Comparison of ENCODE assay signal across 8 mouse cellular contexts in the genomic region with DNA sequence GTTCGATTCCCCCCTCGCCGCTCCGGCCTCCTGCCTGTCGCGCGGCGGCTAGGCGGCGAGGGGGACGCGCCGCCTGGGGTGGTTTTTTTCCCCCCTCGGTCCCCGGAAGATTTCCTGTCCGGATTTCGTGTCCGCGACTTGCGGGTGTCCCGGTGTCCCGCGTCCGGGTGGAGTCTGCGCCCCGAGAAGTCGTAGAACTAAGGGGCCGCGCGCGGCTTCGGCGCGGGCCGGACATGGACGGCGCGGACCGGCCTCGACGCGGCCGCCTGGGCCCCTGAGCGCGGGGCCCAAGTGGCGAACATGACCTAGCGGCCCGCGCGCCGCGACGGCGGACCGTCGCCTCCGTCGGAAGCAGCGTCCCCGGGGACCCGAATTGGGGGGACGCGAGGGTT. TPM values are rescaled to one million over a fixed set of nuclear protein-coding genes. Genes with fewer than 3 reads are reported as not detected.
DNase-seq lines count a peak whose midpoint lies in the region; ATAC-seq and TF ChIP-seq lines count a peak whose summit lies in the region.

No protein-coding gene starts in this region.

- H3K9ac ChIP-seq in lung, embryonic 14.5 days = peak overlapping the region; percentile 91
- peak overlapping the region; percentile 85 for H3K9ac ChIP-seq in embryonic facial prominence, embryonic 15.5 days
- peak overlapping the region; percentile 91 for H3K9ac ChIP-seq in neural tube, embryonic 13.5 days

- no peak for DNase-seq in lung, embryonic 14.5 days
- DNase-seq in lung, postnatal 36 days = no peak
- DNase-seq in limb, embryonic 10.5 days (ENCODE audit: low spot score) = no peak
- no peak for DNase-seq in adrenal gland, postnatal 36 days
- no peak for DNase-seq in kidney, postnatal 4 days
- DNase-seq in yolk sac, embryonic 10.5 days (ENCODE audit: low spot score) = no peak

- peaks cover 33% of the 10 kb centered on the region for H3K36me3 ChIP-seq in lung, embryonic 14.5 days (ENCODE audit: insufficient read depth)
- peaks cover 24% of the 10 kb centered on the region for H3K36me3 ChIP-seq in embryonic facial prominence, embryonic 15.5 days
- H3K36me3 ChIP-seq in limb, embryonic 10.5 days = peaks cover 40% of the 10 kb centered on the region
- peaks cover 11% of the 10 kb centered on the region for H3K36me3 ChIP-seq in neural tube, embryonic 13.5 days

- H3K4me3 ChIP-seq in lung, embryonic 14.5 days (ENCODE audit: low read depth, low read length) = peak overlapping the region; percentile 97
- H3K4me3 ChIP-seq in embryonic facial prominence, embryonic 15.5 days (replicated peaks) = peak overlapping the region; percentile 94
- H3K4me3 ChIP-seq in limb, embryonic 10.5 days = peak overlapping the region; percentile 94
- H3K4me3 ChIP-seq in neural tube, embryonic 13.5 days = peak overlapping the region; percentile 69

- peak overlapping the region; percentile 84 for H3K27ac ChIP-seq in lung, embryonic 14.5 days (ENCODE audit: low read depth)
- peak overlapping the region; percentile 87 for H3K27ac ChIP-seq in embryonic facial prominence, embryonic 15.5 days (replicated peaks)
- H3K27ac ChIP-seq in limb, embryonic 10.5 days = peak overlapping the region; percentile 93
- H3K27ac ChIP-seq in neural tube, embryonic 13.5 days (replicated peaks) = peak overlapping the region; percentile 83

- no peak for TF ChIP-seq CTCF in lung, embryonic 14.5 days (IDR thresholded peaks at IDR 0.05; ENCODE audit: low read depth)

- peaks cover 19% of the 10 kb centered on the region for H3K4me1 ChIP-seq in lung, embryonic 14.5 days (ENCODE audit: insufficient read depth)
- H3K4me1 ChIP-seq in embryonic facial prominence, embryonic 15.5 days = peaks cover 49% of the 10 kb centered on the region
- peaks cover 44% of the 10 kb centered on the region for H3K4me1 ChIP-seq in limb, embryonic 10.5 days
- peaks cover 54% of the 10 kb centered on the region for H3K4me1 ChIP-seq in neural tube, embryonic 13.5 days (replicated peaks)

- H3K27me3 ChIP-seq in lung, embryonic 14.5 days (ENCODE audit: insufficient read depth, low read length) = no peaks in the 10 kb centered on the region
- no peaks in the 10 kb centered on the region for H3K27me3 ChIP-seq in embryonic facial prominence, embryonic 15.5 days
- H3K27me3 ChIP-seq in limb, embryonic 10.5 days (ENCODE audit: low read depth, poor library complexity, severe bottlenecking) = no peaks in the 10 kb centered on the region
- no peaks in the 10 kb centered on the region for H3K27me3 ChIP-seq in neural tube, embryonic 13.5 days

- H3K4me2 ChIP-seq in lung, embryonic 14.5 days = peak overlapping the region; percentile 91
- peak overlapping the region; percentile 91 for H3K4me2 ChIP-seq in embryonic facial prominence, embryonic 15.5 days (replicated peaks)
- peak overlapping the region; percentile 91 for H3K4me2 ChIP-seq in neural tube, embryonic 13.5 days

- no peak for ATAC-seq in lung, embryonic 14.5 days (ENCODE audit: insufficient read depth)
- no peak for ATAC-seq in embryonic facial prominence, embryonic 15.5 days (ENCODE audit: insufficient number of reproducible peaks, low FRiP score, low TSS enrichment, low read depth)
- ATAC-seq in neural tube, embryonic 13.5 days (ENCODE audit: low read depth) = no peak

- H3K9me3 ChIP-seq in lung, embryonic 14.5 days (ENCODE audit: low read depth, low read length) = no peaks in the 10 kb centered on the region
- H3K9me3 ChIP-seq in embryonic facial prominence, embryonic 15.5 days (replicated peaks) = no peaks in the 10 kb centered on the region
- H3K9me3 ChIP-seq in limb, embryonic 10.5 days (replicated peaks) = no peaks in the 10 kb centered on the region
- H3K9me3 ChIP-seq in neural tube, embryonic 13.5 days = no peaks in the 10 kb centered on the region

- WGBS in lung, embryonic 14.5 days = under 1% methylated on average over 63 of the region's 63 CpGs
- under 1% methylated on average over 63 of the region's 63 CpGs for WGBS in embryonic facial prominence, embryonic 15.5 days
- under 1% methylated on average over 63 of the region's 63 CpGs for WGBS in limb, embryonic 10.5 days
- WGBS in neural tube, embryonic 13.5 days = under 1% methylated on average over 63 of the region's 63 CpGs

RNA-seq across cellular contexts. Expression of gene Stk11, which starts 0.3 kb away (rescaled TPM):
- polyA plus RNA-seq in lung, embryonic 14.5 days (2014; fragmentation: Nextera tagmentation; extraction: Ambion mirVana) = 28.7 and 29.7 TPM in 2 replicates
- polyA plus RNA-seq in embryonic facial prominence, embryonic 15.5 days (2015; fragmentation: Nextera tagmentation; extraction: Ambion mirVana) = 21.3 and 27.3 TPM in 2 replicates
- 16.1 and 17.0 TPM in 2 replicates for polyA plus RNA-seq in limb, embryonic 10.5 days (2016; fragmentation: Nextera tagmentation; extraction: Ambion mirVana)
- polyA plus RNA-seq in neural tube, embryonic 13.5 days (2015; fragmentation: Nextera tagmentation; extraction: Ambion mirVana) = 13.3 and 16.8 TPM in 2 replicates
- 100 to 1,000 TPM; 146 to 149 TPM for total RNA-seq in adrenal gland, postnatal 36 days (2021)

RNA-seq across cellular contexts. Expression of gene Sbno2, which starts 10.6 kb away (rescaled TPM):
- 13.9 and 16.3 TPM in 2 replicates for polyA plus RNA-seq in lung, embryonic 14.5 days (2014; fragmentation: Nextera tagmentation; extraction: Ambion mirVana)
- 19.4 and 19.8 TPM in 2 replicates for polyA plus RNA-seq in embryonic facial prominence, embryonic 15.5 days (2015; fragmentation: Nextera tagmentation; extraction: Ambion mirVana)
- polyA plus RNA-seq in limb, embryonic 10.5 days (2016; fragmentation: Nextera tagmentation; extraction: Ambion mirVana) = 17.1 and 18.4 TPM in 2 replicates
- 12.9 and 13.0 TPM in 2 replicates for polyA plus RNA-seq in neural tube, embryonic 13.5 days (2015; fragmentation: Nextera tagmentation; extraction: Ambion mirVana)
- total RNA-seq in adrenal gland, postnatal 36 days (2021) = 10 to 100 TPM; 49.3 to 51.3 TPM

RNA-seq across cellular contexts. Expression of gene Atp5d, which starts 22.5 kb away (rescaled TPM):
- polyA plus RNA-seq in lung, embryonic 14.5 days (2014; fragmentation: Nextera tagmentation; extraction: Ambion mirVana) = 493 and 529 TPM in 2 replicates
- 516 and 519 TPM in 2 replicates for polyA plus RNA-seq in embryonic facial prominence, embryonic 15.5 days (2015; fragmentation: Nextera tagmentation; extraction: Ambion mirVana)
- 487 and 503 TPM in 2 replicates for polyA plus RNA-seq in limb, embryonic 10.5 days (2016; fragmentation: Nextera tagmentation; extraction: Ambion mirVana)
- polyA plus RNA-seq in neural tube, embryonic 13.5 days (2015; fragmentation: Nextera tagmentation; extraction: Ambion mirVana) = 467 and 481 TPM in 2 replicates
- 100 to 1,000 TPM; 561 to 735 TPM for total RNA-seq in adrenal gland, postnatal 36 days (2021)

RNA-seq across cellular contexts. Expression of gene Cbarp, which starts 24.7 kb away (rescaled TPM):
- 3.8 and 5.5 TPM in 2 replicates for polyA plus RNA-seq in lung, embryonic 14.5 days (2014; fragmentation: Nextera tagmentation; extraction: Ambion mirVana)
- 9.3 and 10.9 TPM in 2 replicates for polyA plus RNA-seq in embryonic facial prominence, embryonic 15.5 days (2015; fragmentation: Nextera tagmentation; extraction: Ambion mirVana)
- 3.3 and 4.7 TPM in 2 replicates for polyA plus RNA-seq in limb, embryonic 10.5 days (2016; fragmentation: Nextera tagmentation; extraction: Ambion mirVana)
- polyA plus RNA-seq in neural tube, embryonic 13.5 days (2015; fragmentation: Nextera tagmentation; extraction: Ambion mirVana) = 53.9 and 55.1 TPM in 2 replicates
- 100 to 1,000 TPM in 1 of 2 experiments, 10 to 100 TPM in 1; 57.5 to 205 TPM for total RNA-seq in adrenal gland, postnatal 36 days (2021)

RNA-seq across cellular contexts. Expression of gene Midn, which starts 32.1 kb away (rescaled TPM):
- 32.6 and 34.2 TPM in 2 replicates for polyA plus RNA-seq in lung, embryonic 14.5 days (2014; fragmentation: Nextera tagmentation; extraction: Ambion mirVana)
- polyA plus RNA-seq in embryonic facial prominence, embryonic 15.5 days (2015; fragmentation: Nextera tagmentation; extraction: Ambion mirVana) = 18.3 and 20.4 TPM in 2 replicates
- 26.2 and 27.1 TPM in 2 replicates for polyA plus RNA-seq in limb, embryonic 10.5 days (2016; fragmentation: Nextera tagmentation; extraction: Ambion mirVana)
- 31.0 and 35.8 TPM in 2 replicates for polyA plus RNA-seq in neural tube, embryonic 13.5 days (2015; fragmentation: Nextera tagmentation; extraction: Ambion mirVana)
- total RNA-seq in adrenal gland, postnatal 36 days (2021) = 100 to 1,000 TPM; 104 to 188 TPM
